Mouse (Mus musculus): ENCODE measurements around the gene Eya3.

- no peak for TF ChIP-seq CTCF (IDR thresholded peaks at IDR 0.05; ENCODE audit: control insufficient read depth, insufficient read depth, low read length)
- no peak for TF ChIP-seq POLR2A (IDR thresholded peaks at IDR 0.05; ENCODE audit: borderline replicate concordance, control insufficient read depth, low read depth, low read length)
Observed at GRCm38 (mm10) chr4:132659106-132659505, 20.3 kb downstream of the Eya3 start.
